Mouse (Mus musculus): ENCODE measurements around the gene Gldc. TPM values are rescaled to one million over a fixed set of nuclear protein-coding genes. Genes with fewer than 3 reads are reported as not detected.

Gldc gene
- polyA plus RNA-seq, 1 experiment from 2014 or later, result 6.3 TPM

GRCm38 (mm10) chr19:30112961-30113688 is 62.1 kb downstream of the Gldc start:
- no peaks in the 10 kb centered on the region for H3K36me3 ChIP-seq (replicated peaks; ENCODE audit: control insufficient read depth, insufficient read depth, low read depth, low read length)
- H3K27ac ChIP-seq (replicated peaks; ENCODE audit: low read depth, low read length), result no peak overlapping the region

DNA sequence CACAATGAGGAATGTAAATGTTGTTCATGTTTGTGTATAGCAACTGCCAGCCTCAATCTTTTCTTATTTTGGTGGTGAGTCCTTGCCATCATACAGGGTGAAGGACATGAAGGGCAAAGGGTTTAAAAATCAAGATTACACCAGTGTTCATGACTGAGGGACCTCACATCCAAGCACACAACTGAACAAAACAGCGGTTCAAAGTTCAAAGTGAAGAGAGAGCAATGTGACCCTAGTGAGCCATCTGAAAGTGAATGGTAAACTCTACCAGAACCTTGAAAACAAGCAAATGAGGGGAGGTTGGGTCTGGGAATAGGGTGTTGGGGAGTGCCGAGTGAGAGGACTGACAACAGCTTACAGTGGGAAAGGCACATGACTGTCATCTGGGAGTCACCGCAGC is 63.8 kb downstream of the Gldc start:
- Histone ChIP-seq H3K4me1 (ENCODE audit: control insufficient read depth, insufficient read depth, low read length) (no peaks in the 10 kb centered on the region), H3K4me2 (ENCODE audit: low read depth, low read length) (no peak overlapping the region), H3K9ac (replicated peaks; ENCODE audit: low read length) (no peak overlapping the region), H3K27me3 (ENCODE audit: control insufficient read depth, insufficient read depth, low read length) (no peaks in the 10 kb centered on the region), H3K9me3 (replicated peaks; ENCODE audit: control insufficient read depth, low read length) (no peaks in the 10 kb centered on the region), H3K4me3 (ENCODE audit: low read depth, low read length) (no peak overlapping the region), H3K36me3 (replicated peaks; ENCODE audit: control insufficient read depth, insufficient read depth, low read depth, low read length) (no peaks in the 10 kb centered on the region), H3K27ac (replicated peaks; ENCODE audit: low read depth, low read length) (no peak overlapping the region)
- no peak for DNase-seq (ENCODE audit: low spot score)
- ATAC-seq (replicated peaks; ENCODE audit: insufficient number of reproducible peaks, low FRiP score, low TSS enrichment, low read depth), result no peak
- WGBS, result 91% methylated on average over 3 of the region's 3 CpGs

More at GRCm38 (mm10) chr19:30112961-30113688, 62.1 kb downstream of the Gldc start:
- DNase-seq (ENCODE audit: low spot score), result no peak
- no peaks in the 10 kb centered on the region for H3K4me1 ChIP-seq (ENCODE audit: control insufficient read depth, insufficient read depth, low read length)
- 91% methylated on average over 16 of the region's 16 CpGs for WGBS
- H3K4me3 ChIP-seq (ENCODE audit: low read depth, low read length), result no peak overlapping the region
- no peak for ATAC-seq (replicated peaks; ENCODE audit: insufficient number of reproducible peaks, low FRiP score, low TSS enrichment, low read depth)
- H3K9me3 ChIP-seq (replicated peaks; ENCODE audit: control insufficient read depth, low read length), result no peaks in the 10 kb centered on the region
- no peaks in the 10 kb centered on the region for H3K27me3 ChIP-seq (ENCODE audit: control insufficient read depth, insufficient read depth, low read length)
- H3K9ac ChIP-seq (replicated peaks; ENCODE audit: low read length), result no peak overlapping the region
- H3K4me2 ChIP-seq (ENCODE audit: low read depth, low read length), result no peak overlapping the region

DNA sequence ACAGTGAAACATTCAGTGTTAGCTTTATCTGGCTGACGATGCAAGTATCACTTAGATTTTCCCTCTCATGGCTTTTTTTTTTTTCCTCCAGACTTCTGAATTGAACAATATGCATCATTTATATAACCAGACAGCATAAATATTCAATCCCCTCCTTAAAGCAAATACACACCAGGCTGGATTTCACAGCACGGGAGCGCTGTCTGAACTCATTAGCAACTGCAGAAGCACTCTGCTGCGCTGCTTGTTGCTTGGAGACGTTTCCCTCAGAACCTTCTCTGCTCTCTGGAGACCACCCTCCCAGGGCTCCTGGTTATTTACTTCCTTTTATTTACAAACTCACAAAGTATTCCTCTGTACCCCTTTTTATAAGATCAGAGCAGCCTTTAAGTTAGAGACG is 66.1 kb downstream of the Gldc start:
- ATAC-seq (replicated peaks; ENCODE audit: insufficient number of reproducible peaks, low FRiP score, low TSS enrichment, low read depth), result no peak
- no peaks in the 10 kb centered on the region for H3K27me3 ChIP-seq (ENCODE audit: control insufficient read depth, insufficient read depth, low read length)
- H3K27ac ChIP-seq (replicated peaks; ENCODE audit: low read depth, low read length), result no peak overlapping the region
- no peaks in the 10 kb centered on the region for H3K4me1 ChIP-seq (ENCODE audit: control insufficient read depth, insufficient read depth, low read length)
- no peak overlapping the region for H3K9ac ChIP-seq (replicated peaks; ENCODE audit: low read length)
- no peaks in the 10 kb centered on the region for H3K36me3 ChIP-seq (replicated peaks; ENCODE audit: control insufficient read depth, insufficient read depth, low read depth, low read length)
- no peak for DNase-seq (ENCODE audit: low spot score)
- WGBS, result 66% methylated on average over 6 of the region's 6 CpGs
- H3K4me2 ChIP-seq (ENCODE audit: low read depth, low read length), result no peak overlapping the region
- no peak overlapping the region for H3K4me3 ChIP-seq (ENCODE audit: low read depth, low read length)
- H3K9me3 ChIP-seq (replicated peaks; ENCODE audit: control insufficient read depth, low read length), result no peaks in the 10 kb centered on the region

GRCm38 (mm10) chr19:30108616-30109015 is 66.6 kb downstream of the Gldc start:
- no peak for DNase-seq (ENCODE audit: low spot score)
- Histone ChIP-seq H3K36me3 (replicated peaks; ENCODE audit: control insufficient read depth, insufficient read depth, low read depth, low read length) (no peaks in the 10 kb centered on the region), H3K9me3 (replicated peaks; ENCODE audit: control insufficient read depth, low read length) (no peaks in the 10 kb centered on the region), H3K9ac (replicated peaks; ENCODE audit: low read length) (no peak overlapping the region), H3K4me2 (ENCODE audit: low read depth, low read length) (no peak overlapping the region), H3K27ac (replicated peaks; ENCODE audit: low read depth, low read length) (no peak overlapping the region), H3K4me1 (ENCODE audit: control insufficient read depth, insufficient read depth, low read length) (no peaks in the 10 kb centered on the region), H3K4me3 (ENCODE audit: low read depth, low read length) (no peak overlapping the region), H3K27me3 (ENCODE audit: control insufficient read depth, insufficient read depth, low read length) (no peaks in the 10 kb centered on the region)
- ATAC-seq (replicated peaks; ENCODE audit: insufficient number of reproducible peaks, low FRiP score, low TSS enrichment, low read depth), result no peak

DNA sequence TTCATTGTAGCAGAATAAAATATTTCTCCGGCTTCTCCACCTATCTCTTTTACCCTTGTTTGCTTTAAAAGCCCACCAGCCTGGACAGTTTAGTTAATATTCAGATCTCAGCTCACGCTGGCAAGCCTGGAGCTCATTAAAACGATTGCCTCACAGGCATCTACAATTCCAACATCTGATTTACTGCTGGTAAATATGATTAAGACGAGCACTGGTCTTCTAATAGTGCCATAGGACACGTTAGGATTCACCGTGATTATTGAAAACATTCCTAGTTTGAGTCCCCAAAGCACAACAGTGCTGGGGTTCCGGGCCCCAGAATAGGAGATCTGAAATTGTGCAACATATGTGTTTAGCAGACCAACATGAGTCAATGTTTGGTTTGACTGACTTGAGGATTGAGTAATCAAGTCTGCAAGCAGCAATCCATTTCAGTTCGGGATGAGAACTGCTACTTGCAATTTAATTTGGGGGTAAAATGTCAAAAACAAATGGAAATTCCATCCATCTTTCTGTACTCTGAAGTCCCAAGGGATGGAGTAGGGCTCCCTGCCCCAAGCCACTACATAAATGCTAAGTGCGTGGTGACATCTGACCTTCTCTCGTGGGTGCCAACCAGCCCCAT is 67.9 kb downstream of the Gldc start:
- WGBS, result 48% methylated on average over 10 of the region's 10 CpGs
- Histone ChIP-seq H3K4me1 (ENCODE audit: control insufficient read depth, insufficient read depth, low read length) (no peaks in the 10 kb centered on the region), H3K27me3 (ENCODE audit: control insufficient read depth, insufficient read depth, low read length) (no peaks in the 10 kb centered on the region), H3K9me3 (replicated peaks; ENCODE audit: control insufficient read depth, low read length) (no peaks in the 10 kb centered on the region), H3K36me3 (replicated peaks; ENCODE audit: control insufficient read depth, insufficient read depth, low read depth, low read length) (no peaks in the 10 kb centered on the region), H3K4me3 (ENCODE audit: low read depth, low read length) (no peak overlapping the region), H3K9ac (replicated peaks; ENCODE audit: low read length) (no peak overlapping the region), H3K27ac (replicated peaks; ENCODE audit: low read depth, low read length) (no peak overlapping the region), H3K4me2 (ENCODE audit: low read depth, low read length) (no peak overlapping the region)
- ATAC-seq (replicated peaks; ENCODE audit: insufficient number of reproducible peaks, low FRiP score, low TSS enrichment, low read depth), result no peak; the same call in 1 of the 2 replicates
- DNase-seq (ENCODE audit: low spot score), result peak; percentile 35

GRCm38 (mm10) chr19:30105045-30105842 is 70.0 kb downstream of the Gldc start:
- WGBS, result 86% methylated on average over 6 of the region's 6 CpGs
- Histone ChIP-seq H3K27me3 (ENCODE audit: control insufficient read depth, insufficient read depth, low read length) (no peaks in the 10 kb centered on the region), H3K27ac (replicated peaks; ENCODE audit: low read depth, low read length) (no peak overlapping the region), H3K9me3 (replicated peaks; ENCODE audit: control insufficient read depth, low read length) (no peaks in the 10 kb centered on the region), H3K9ac (replicated peaks; ENCODE audit: low read length) (no peak overlapping the region), H3K36me3 (replicated peaks; ENCODE audit: control insufficient read depth, insufficient read depth, low read depth, low read length) (no peaks in the 10 kb centered on the region), H3K4me2 (ENCODE audit: low read depth, low read length) (no peak overlapping the region), H3K4me1 (ENCODE audit: control insufficient read depth, insufficient read depth, low read length) (no peaks in the 10 kb centered on the region), H3K4me3 (ENCODE audit: low read depth, low read length) (no peak overlapping the region)
- no peak for DNase-seq (ENCODE audit: low spot score)
- no peak for ATAC-seq (replicated peaks; ENCODE audit: insufficient number of reproducible peaks, low FRiP score, low TSS enrichment, low read depth)

DNA sequence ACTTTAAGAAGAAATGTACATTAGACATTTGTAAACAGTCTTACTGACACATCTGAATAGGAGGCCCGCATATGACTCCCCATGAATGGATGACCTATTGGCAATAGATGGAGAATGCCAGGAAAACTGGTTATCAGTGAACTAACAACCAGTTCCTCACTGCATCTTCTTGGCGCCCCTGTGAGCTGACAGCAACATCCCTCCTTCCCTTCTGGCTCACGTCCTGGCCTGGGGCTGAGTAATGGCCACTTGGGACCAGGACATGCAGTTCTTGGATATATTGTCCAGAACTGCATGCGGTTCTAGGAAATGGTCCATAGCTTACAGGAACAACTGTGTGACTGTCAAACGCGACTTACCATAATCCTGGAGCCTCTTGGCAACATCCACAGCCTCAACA is 72.6 kb downstream of the Gldc start:
- DNase-seq (ENCODE audit: low spot score) (no peak), ATAC-seq (replicated peaks; ENCODE audit: insufficient number of reproducible peaks, low FRiP score, low TSS enrichment, low read depth) (no peak)
- Histone ChIP-seq H3K36me3 (replicated peaks; ENCODE audit: control insufficient read depth, insufficient read depth, low read depth, low read length) (peaks cover 4% of the 10 kb centered on the region), H3K4me2 (ENCODE audit: low read depth, low read length) (no peak overlapping the region), H3K9ac (replicated peaks; ENCODE audit: low read length) (no peak overlapping the region), H3K4me3 (ENCODE audit: low read depth, low read length) (no peak overlapping the region), H3K9me3 (replicated peaks; ENCODE audit: control insufficient read depth, low read length) (no peaks in the 10 kb centered on the region), H3K27me3 (ENCODE audit: control insufficient read depth, insufficient read depth, low read length) (no peaks in the 10 kb centered on the region), H3K4me1 (ENCODE audit: control insufficient read depth, insufficient read depth, low read length) (no peaks in the 10 kb centered on the region), H3K27ac (replicated peaks; ENCODE audit: low read depth, low read length) (no peak overlapping the region)
- WGBS, result 90% methylated on average over 6 of the region's 6 CpGs

- Histone ChIP-seq H3K4me3 (ENCODE audit: low read depth, low read length) (no peak overlapping the region), H3K9me3 (replicated peaks; ENCODE audit: control insufficient read depth, low read length) (no peaks in the 10 kb centered on the region), H3K4me2 (ENCODE audit: low read depth, low read length) (no peak overlapping the region), H3K27me3 (ENCODE audit: control insufficient read depth, insufficient read depth, low read length) (no peaks in the 10 kb centered on the region), H3K27ac (replicated peaks; ENCODE audit: low read depth, low read length) (no peak overlapping the region), H3K4me1 (ENCODE audit: control insufficient read depth, insufficient read depth, low read length) (no peaks in the 10 kb centered on the region), H3K36me3 (replicated peaks; ENCODE audit: control insufficient read depth, insufficient read depth, low read depth, low read length) (peaks cover 9% of the 10 kb centered on the region), H3K9ac (replicated peaks; ENCODE audit: low read length) (no peak overlapping the region)
- DNase-seq (ENCODE audit: low spot score) (no peak), ATAC-seq (replicated peaks; ENCODE audit: insufficient number of reproducible peaks, low FRiP score, low TSS enrichment, low read depth) (no peak)
- 90% methylated on average over 12 of the region's 12 CpGs for WGBS
Observed at GRCm38 (mm10) chr19:30100571-30100970, 74.7 kb downstream of the Gldc start.

Measured in embryonic facial prominence, embryonic 11.5 days (tissue).